Mouse (Mus musculus): Measurements from ENCODE around the gene Col25a1. TPM values are rescaled to one million over a fixed set of nuclear protein-coding genes. Genes with fewer than 3 reads are reported as not detected.

The Col25a1 gene
- polyA plus RNA-seq (2012; rRNA removed), result 0.06 and 0.08 TPM in 2 replicates

- TF ChIP-seq CTCF (conservative IDR thresholded peaks at IDR 0.05; ENCODE audit: insufficient read depth, insufficient read length, low read depth, low read length) (no peak), POLR2A (IDR thresholded peaks at IDR 0.05; ENCODE audit: low read depth, low read length) (no peak)
- 85% methylated on average over 8 of the region's 8 CpGs for WGBS
- DNase-seq, result no peak
- H3K27me3 ChIP-seq (replicated peaks; ENCODE audit: control insufficient read depth, insufficient read depth, low read length), result no peaks in the 10 kb centered on the region
- H3K36me3 ChIP-seq (ENCODE audit: control insufficient read depth, insufficient read depth, low read length), result no peaks in the 10 kb centered on the region
- H3K27ac ChIP-seq (ENCODE audit: insufficient read depth, low read depth, low read length), result no peak within 1 kb of the TSS
- H3K4me1 ChIP-seq (ENCODE audit: control insufficient read depth, insufficient read depth, low read length), result no peaks in the 10 kb centered on the region
- H3K4me3 ChIP-seq (ENCODE audit: insufficient read depth, low read depth, low read length), result no peak within 1 kb of the TSS
Measured at GRCm38 (mm10) chr3:130131201-130131600, at the start of gene Col25a1. TSS of gene Col25a1 (plus strand) at chr3:130131501.

GRCm38 (mm10) chr3:130083312-130083711 is 48.0 kb upstream of the Col25a1 start:
- no peak for DNase-seq
- TF ChIP-seq POLR2A (IDR thresholded peaks at IDR 0.05; ENCODE audit: low read depth, low read length) (no peak), CTCF (conservative IDR thresholded peaks at IDR 0.05; ENCODE audit: insufficient read depth, insufficient read length, low read depth, low read length) (no peak)
- H3K36me3 ChIP-seq (ENCODE audit: control insufficient read depth, insufficient read depth, low read length), result no peaks in the 10 kb centered on the region
- no peaks in the 10 kb centered on the region for H3K27me3 ChIP-seq (replicated peaks; ENCODE audit: control insufficient read depth, insufficient read depth, low read length)
- H3K4me1 ChIP-seq (ENCODE audit: control insufficient read depth, insufficient read depth, low read length), result no peaks in the 10 kb centered on the region
- WGBS, result 47% methylated on average over 2 of the region's 2 CpGs
- H3K4me3 ChIP-seq (ENCODE audit: insufficient read depth, low read depth, low read length), result no peak overlapping the region
- no peak overlapping the region for H3K27ac ChIP-seq (ENCODE audit: insufficient read depth, low read depth, low read length)

- Histone ChIP-seq H3K4me3 (ENCODE audit: insufficient read depth, low read depth, low read length) (no peak overlapping the region), H3K27me3 (replicated peaks; ENCODE audit: control insufficient read depth, insufficient read depth, low read length) (no peaks in the 10 kb centered on the region), H3K36me3 (ENCODE audit: control insufficient read depth, insufficient read depth, low read length) (no peaks in the 10 kb centered on the region), H3K4me1 (ENCODE audit: control insufficient read depth, insufficient read depth, low read length) (no peaks in the 10 kb centered on the region), H3K27ac (ENCODE audit: insufficient read depth, low read depth, low read length) (no peak overlapping the region)
- WGBS, result 72% methylated on average over 13 of the region's 13 CpGs
- TF ChIP-seq CTCF (conservative IDR thresholded peaks at IDR 0.05; ENCODE audit: insufficient read depth, insufficient read length, low read depth, low read length) (no peak), POLR2A (IDR thresholded peaks at IDR 0.05; ENCODE audit: low read depth, low read length) (no peak)
- DNase-seq, result no peak
Measured at GRCm38 (mm10) chr3:130086372-130087080, 44.8 kb upstream of the Col25a1 start.

- Histone ChIP-seq H3K36me3 (ENCODE audit: control insufficient read depth, insufficient read depth, low read length) (no peaks in the 10 kb centered on the region), H3K27me3 (replicated peaks; ENCODE audit: control insufficient read depth, insufficient read depth, low read length) (no peaks in the 10 kb centered on the region), H3K27ac (ENCODE audit: insufficient read depth, low read depth, low read length) (no peak overlapping the region), H3K4me1 (ENCODE audit: control insufficient read depth, insufficient read depth, low read length) (no peaks in the 10 kb centered on the region), H3K4me3 (ENCODE audit: insufficient read depth, low read depth, low read length) (no peak overlapping the region)
- 82% methylated on average over 9 of the region's 9 CpGs for WGBS
- TF ChIP-seq CTCF (conservative IDR thresholded peaks at IDR 0.05; ENCODE audit: insufficient read depth, insufficient read length, low read depth, low read length), result no peak
- TF ChIP-seq POLR2A (IDR thresholded peaks at IDR 0.05; ENCODE audit: low read depth, low read length), result no peak
- no peak for DNase-seq
Measured at GRCm38 (mm10) chr3:130087466-130087865, 43.8 kb upstream of the Col25a1 start.

GRCm38 (mm10) chr3:130088654-130089053 is 42.6 kb upstream of the Col25a1 start:
- Histone ChIP-seq H3K36me3 (ENCODE audit: control insufficient read depth, insufficient read depth, low read length) (no peaks in the 10 kb centered on the region), H3K4me1 (ENCODE audit: control insufficient read depth, insufficient read depth, low read length) (no peaks in the 10 kb centered on the region), H3K27ac (ENCODE audit: insufficient read depth, low read depth, low read length) (no peak overlapping the region), H3K4me3 (ENCODE audit: insufficient read depth, low read depth, low read length) (no peak overlapping the region), H3K27me3 (replicated peaks; ENCODE audit: control insufficient read depth, insufficient read depth, low read length) (no peaks in the 10 kb centered on the region)
- no peak for TF ChIP-seq POLR2A (IDR thresholded peaks at IDR 0.05; ENCODE audit: low read depth, low read length)
- no peak for TF ChIP-seq CTCF (conservative IDR thresholded peaks at IDR 0.05; ENCODE audit: insufficient read depth, insufficient read length, low read depth, low read length)
- 89% methylated on average over 9 of the region's 9 CpGs for WGBS
- no peak for DNase-seq

GRCm38 (mm10) chr3:130090460-130090859 is 40.8 kb upstream of the Col25a1 start:
- TF ChIP-seq CTCF (conservative IDR thresholded peaks at IDR 0.05; ENCODE audit: insufficient read depth, insufficient read length, low read depth, low read length) (no peak), POLR2A (IDR thresholded peaks at IDR 0.05; ENCODE audit: low read depth, low read length) (no peak)
- DNase-seq, result no peak
- Histone ChIP-seq H3K4me1 (ENCODE audit: control insufficient read depth, insufficient read depth, low read length) (no peaks in the 10 kb centered on the region), H3K4me3 (ENCODE audit: insufficient read depth, low read depth, low read length) (no peak overlapping the region), H3K27ac (ENCODE audit: insufficient read depth, low read depth, low read length) (no peak overlapping the region), H3K27me3 (replicated peaks; ENCODE audit: control insufficient read depth, insufficient read depth, low read length) (no peaks in the 10 kb centered on the region), H3K36me3 (ENCODE audit: control insufficient read depth, insufficient read depth, low read length) (no peaks in the 10 kb centered on the region)
- 77% methylated on average over 9 of the region's 9 CpGs for WGBS

GRCm38 (mm10) chr3:130094125-130094704 is 37.1 kb upstream of the Col25a1 start:
- Histone ChIP-seq H3K27ac (ENCODE audit: insufficient read depth, low read depth, low read length) (no peak overlapping the region), H3K36me3 (ENCODE audit: control insufficient read depth, insufficient read depth, low read length) (no peaks in the 10 kb centered on the region), H3K4me1 (ENCODE audit: control insufficient read depth, insufficient read depth, low read length) (no peaks in the 10 kb centered on the region), H3K4me3 (ENCODE audit: insufficient read depth, low read depth, low read length) (no peak overlapping the region), H3K27me3 (replicated peaks; ENCODE audit: control insufficient read depth, insufficient read depth, low read length) (no peaks in the 10 kb centered on the region)
- DNase-seq, result no peak
- 84% methylated on average over 5 of the region's 5 CpGs for WGBS
- TF ChIP-seq POLR2A (IDR thresholded peaks at IDR 0.05; ENCODE audit: low read depth, low read length), result no peak
- no peak for TF ChIP-seq CTCF (conservative IDR thresholded peaks at IDR 0.05; ENCODE audit: insufficient read depth, insufficient read length, low read depth, low read length)
